Mouse (Mus musculus) kidney, postnatal 25 days (tissue): ENCODE results near the gene Fam69a.
"Not testable (repeated sequence)": the region's sequence is repeated elsewhere in the genome, so short reads cannot be mapped to it uniquely, and the experiment has no call there.

Experiments
- DNase-seq, 2 experiments: peaks; one replicate each; pipeline ENCODE4 v3.0.0; 2021; ENCODE audit warnings: mixed read lengths in 2 of 2

Gene Fam69a

GRCm38 (mm10) chr5:107943526-107943925 lies 43.4 kb downstream of the Fam69a start:
- no peak for DNase-seq

- no peak for DNase-seq
Observed at GRCm38 (mm10) chr5:107942941-107943340, 43.9 kb downstream of the Fam69a start.

- peak; percentile 82 to 87 for DNase-seq
Observed at GRCm38 (mm10) chr5:107941222-107941621, 45.7 kb downstream of the Fam69a start.

GRCm38 (mm10) chr5:107939701-107940100 lies 47.2 kb downstream of the Fam69a start:
- DNase-seq = peak; percentile 57 to 81

GRCm38 (mm10) chr5:107938886-107939285 lies 48.0 kb downstream of the Fam69a start:
- no peak for DNase-seq

GRCm38 (mm10) chr5:107938483-107938882 lies 48.4 kb downstream of the Fam69a start:
- DNase-seq = not testable (repeated sequence)

GRCm38 (mm10) chr5:107936625-107937389 lies 50.1 kb downstream of the Fam69a start:
- no peak for DNase-seq

GRCm38 (mm10) chr5:107934770-107935543 lies 51.9 kb downstream of the Fam69a start:
- no peak for DNase-seq

- no peak for DNase-seq
Observed at GRCm38 (mm10) chr5:107933202-107933974, 53.5 kb downstream of the Fam69a start.

GRCm38 (mm10) chr5:107932556-107932955 lies 54.3 kb downstream of the Fam69a start:
- DNase-seq = no peak

- DNase-seq = no peak
Observed at GRCm38 (mm10) chr5:107926550-107927249, 60.2 kb downstream of the Fam69a start.

- DNase-seq = peak; percentile 52 to 75
Observed at GRCm38 (mm10) chr5:107924564-107924963, 62.3 kb downstream of the Fam69a start.

- no peak for DNase-seq
Observed at GRCm38 (mm10) chr5:107922836-107923235, 64.0 kb downstream of the Fam69a start.

GRCm38 (mm10) chr5:107921400-107922252 lies 65.3 kb downstream of the Fam69a start:
- DNase-seq = peak in 1 of 2 experiments; percentile 70

- no peak for DNase-seq
Observed at GRCm38 (mm10) chr5:107915280-107915679, 71.6 kb downstream of the Fam69a start.

GRCm38 (mm10) chr5:107911012-107911411 lies 75.9 kb downstream of the Fam69a start:
- no peak for DNase-seq

- DNase-seq = no peak
Observed at GRCm38 (mm10) chr5:107910084-107910616, 76.7 kb downstream of the Fam69a start.

GRCm38 (mm10) chr5:107909668-107910067 lies 77.2 kb downstream of the Fam69a start:
- DNase-seq = no peak

- no peak for DNase-seq
Observed at GRCm38 (mm10) chr5:107908514-107909110, 78.3 kb downstream of the Fam69a start.

- no peak for DNase-seq
Observed at GRCm38 (mm10) chr5:107904325-107904724, 82.6 kb downstream of the Fam69a start.
